Mouse (Mus musculus): ENCODE measurements around the gene Kcnq4.

GRCm38 (mm10) chr4:120745731-120746551 lies 2.5 kb downstream of the Kcnq4 start:
- TF ChIP-seq ZC3H11A (IDR thresholded peaks at IDR 0.05; ENCODE audit: borderline replicate concordance, low read depth, low read length) = no peak
- no peak for TF ChIP-seq MAFK (IDR thresholded peaks at IDR 0.05; ENCODE audit: insufficient read depth, low read depth, low read length)
- no peak for TF ChIP-seq ZNF384 (IDR thresholded peaks at IDR 0.05; ENCODE audit: low read depth, low read length)
- TF ChIP-seq HCFC1 (IDR thresholded peaks at IDR 0.05; ENCODE audit: borderline replicate concordance, insufficient read depth, low read length) = no peak

All from ES-E14 (cell line).